Comparison of ENCODE assay signal across 1 mouse cellular context in the genomic region with DNA sequence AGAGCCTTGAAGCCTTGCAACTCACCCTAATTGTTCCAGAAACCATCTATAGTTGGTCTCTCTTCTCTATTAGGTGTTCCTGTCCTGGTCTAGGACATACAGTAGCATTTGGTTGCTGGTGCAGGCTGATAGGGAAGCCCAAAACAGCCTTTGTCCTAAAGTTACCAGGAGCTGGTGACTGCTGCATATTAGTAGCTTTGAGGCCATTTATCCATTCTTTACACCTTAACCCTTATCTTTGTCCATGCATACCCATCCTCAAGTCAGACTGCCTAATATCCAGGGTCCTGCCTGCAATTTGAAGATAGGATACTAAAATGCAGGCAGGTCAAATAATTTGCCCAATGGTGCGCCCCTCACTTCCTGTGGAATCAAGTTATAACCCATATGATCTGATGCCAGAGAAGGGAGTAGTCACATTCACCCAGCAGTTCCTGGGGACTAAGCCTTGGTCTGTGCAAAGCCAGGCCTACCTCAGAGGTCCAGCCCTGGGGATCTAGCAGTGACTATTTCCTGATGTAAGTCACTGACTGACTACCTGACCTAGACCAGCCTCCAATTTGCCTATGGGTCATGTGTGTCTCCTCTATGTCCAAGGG.
TF ChIP-seq lines count a peak whose summit lies in the region.

No protein-coding gene starts in this region.

TF ChIP-seq in myocyte, 11 proteins besides CTCF, POLR2A, EP300 and RAD21:
- no peak for TF ChIP-seq REST (IDR thresholded peaks at IDR 0.05; ENCODE audit: insufficient read depth, insufficient read length)
- TF ChIP-seq POLR2AphosphoS2 (IDR thresholded peaks at IDR 0.05; ENCODE audit: insufficient read length, low read depth), result no peak
- no peak for TF ChIP-seq MYOG (IDR thresholded peaks at IDR 0.05; ENCODE audit: control insufficient read depth in 1 of 3, insufficient read depth in 1 of 3, insufficient read length in 2 of 3, low read depth in 2 of 3)
- no peak for TF ChIP-seq E2F4 (IDR thresholded peaks at IDR 0.05; ENCODE audit: insufficient read depth)
- no peak for TF ChIP-seq TCF3 (IDR thresholded peaks at IDR 0.05; ENCODE audit: insufficient read length, low read depth)
- no peak for TF ChIP-seq MYOD1 (IDR thresholded peaks at IDR 0.05; ENCODE audit: control insufficient read depth in 1 of 3, insufficient read length in 2 of 3, low read depth in 2 of 3)
- TF ChIP-seq SRF (IDR thresholded peaks at IDR 0.05; ENCODE audit: control insufficient read depth, insufficient read length, low read depth), result no peak
- no peak for TF ChIP-seq TCF12 (IDR thresholded peaks at IDR 0.05; ENCODE audit: insufficient read depth, poor library complexity, severe bottlenecking)
- no peak for TF ChIP-seq CEBPB (IDR thresholded peaks at IDR 0.05; ENCODE audit: insufficient read depth, poor library complexity, severe bottlenecking)
- no peak for TF ChIP-seq USF1 (IDR thresholded peaks at IDR 0.05; ENCODE audit: low read depth)
- TF ChIP-seq MAX (IDR thresholded peaks at IDR 0.05; ENCODE audit: low read depth), result no peak
